Mouse (Mus musculus): ENCODE results near the gene Taf1a. TPM values are rescaled to one million over a fixed set of nuclear protein-coding genes. Genes with fewer than 3 reads are reported as not detected.

Gene Taf1a
- polyA plus RNA-seq, 1 experiment = 4.2 TPM

Other genes starting within 250 kb of the Taf1a start
- 8.7 and 8.8 TPM in 2 replicates for gene Disp1, start 167.5 kb upstream of the Taf1a start, polyA plus RNA-seq (2012; ENCODE audit: insufficient read depth, insufficient read length, missing spikeins)
- gene Aida, start 92.4 kb upstream of the Taf1a start, polyA plus RNA-seq (2012; ENCODE audit: insufficient read depth, insufficient read length, missing spikeins) = 30.0 and 35.5 TPM in 2 replicates
- 22.6 TPM in 2 replicates for gene Brox, start 91.7 kb upstream of the Taf1a start, polyA plus RNA-seq (2012; ENCODE audit: insufficient read depth, insufficient read length, missing spikeins)
- gene Mia3, start 19.4 kb upstream of the Taf1a start, polyA plus RNA-seq (2012; ENCODE audit: insufficient read depth, insufficient read length, missing spikeins) = 58.5 and 69.1 TPM in 2 replicates
- gene Hhipl2, start 29.2 kb downstream of the Taf1a start, polyA plus RNA-seq (2012; ENCODE audit: insufficient read depth, insufficient read length, missing spikeins) = not detected in 2 replicates